Mouse (Mus musculus): ENCODE data around the gene Bean1. TPM values are rescaled to one million over a fixed set of nuclear protein-coding genes. Genes with fewer than 3 reads are reported as not detected.

Gene Bean1
- polyA plus RNA-seq, 1 experiment from 2014 or later = 0.76 TPM

- Histone ChIP-seq H3K9me3 (replicated peaks; ENCODE audit: control insufficient read depth, low read length) (no peaks in the 10 kb centered on the region), H3K4me3 (ENCODE audit: low read length) (no peak overlapping the region), H3K4me1 (ENCODE audit: control insufficient read depth, insufficient read depth, low read length) (no peaks in the 10 kb centered on the region), H3K9ac (ENCODE audit: low read length) (no peak overlapping the region), H3K27me3 (ENCODE audit: control insufficient read depth, insufficient read depth, low read length) (no peaks in the 10 kb centered on the region), H3K4me2 (ENCODE audit: low read depth, low read length) (no peak overlapping the region), H3K36me3 (ENCODE audit: control insufficient read depth, insufficient read depth) (no peaks in the 10 kb centered on the region), H3K27ac (ENCODE audit: low read length) (no peak overlapping the region)
- no peak for ATAC-seq (replicated peaks; ENCODE audit: extremely low read depth, insufficient read depth, low FRiP score)
- WGBS = 87% methylated on average over 3 of the region's 3 CpGs
These were observed 34.0 kb upstream of the Bean1 start for GRCm38 (mm10) chr8:104136277-104136676.

- Histone ChIP-seq H3K27me3 (ENCODE audit: control insufficient read depth, insufficient read depth, low read length) (no peaks in the 10 kb centered on the region), H3K27ac (ENCODE audit: low read length) (no peak overlapping the region), H3K36me3 (ENCODE audit: control insufficient read depth, insufficient read depth) (no peaks in the 10 kb centered on the region), H3K9me3 (replicated peaks; ENCODE audit: control insufficient read depth, low read length) (no peaks in the 10 kb centered on the region), H3K4me3 (ENCODE audit: low read length) (no peak overlapping the region), H3K4me2 (ENCODE audit: low read depth, low read length) (no peak overlapping the region), H3K9ac (ENCODE audit: low read length) (no peak overlapping the region), H3K4me1 (ENCODE audit: control insufficient read depth, insufficient read depth, low read length) (no peaks in the 10 kb centered on the region)
- 73% methylated on average over 5 of the region's 5 CpGs for WGBS
- ATAC-seq (replicated peaks; ENCODE audit: extremely low read depth, insufficient read depth, low FRiP score) = no peak
These were observed 32.6 kb upstream of the Bean1 start for GRCm38 (mm10) chr8:104137636-104138035.

GRCm38 (mm10) chr8:104140611-104141010 is 29.6 kb upstream of the Bean1 start:
- H3K9me3 ChIP-seq (replicated peaks; ENCODE audit: control insufficient read depth, low read length) = no peaks in the 10 kb centered on the region
- H3K4me1 ChIP-seq (ENCODE audit: control insufficient read depth, insufficient read depth, low read length) = no peaks in the 10 kb centered on the region
- H3K27me3 ChIP-seq (ENCODE audit: control insufficient read depth, insufficient read depth, low read length) = no peaks in the 10 kb centered on the region
- no peak overlapping the region for H3K4me3 ChIP-seq (ENCODE audit: low read length)
- H3K4me2 ChIP-seq (ENCODE audit: low read depth, low read length) = no peak overlapping the region
- no peaks in the 10 kb centered on the region for H3K36me3 ChIP-seq (ENCODE audit: control insufficient read depth, insufficient read depth)
- WGBS = 79% methylated on average over 13 of the region's 13 CpGs
- no peak for ATAC-seq (replicated peaks; ENCODE audit: extremely low read depth, insufficient read depth, low FRiP score)
- no peak overlapping the region for H3K9ac ChIP-seq (ENCODE audit: low read length)
- H3K27ac ChIP-seq (ENCODE audit: low read length) = no peak overlapping the region

GRCm38 (mm10) chr8:104142415-104142814 is 27.8 kb upstream of the Bean1 start:
- Histone ChIP-seq H3K4me3 (ENCODE audit: low read length) (no peak overlapping the region), H3K4me2 (ENCODE audit: low read depth, low read length) (no peak overlapping the region), H3K4me1 (ENCODE audit: control insufficient read depth, insufficient read depth, low read length) (no peaks in the 10 kb centered on the region), H3K9ac (ENCODE audit: low read length) (no peak overlapping the region), H3K9me3 (replicated peaks; ENCODE audit: control insufficient read depth, low read length) (no peaks in the 10 kb centered on the region), H3K27me3 (ENCODE audit: control insufficient read depth, insufficient read depth, low read length) (no peaks in the 10 kb centered on the region), H3K36me3 (ENCODE audit: control insufficient read depth, insufficient read depth) (no peaks in the 10 kb centered on the region), H3K27ac (ENCODE audit: low read length) (no peak overlapping the region)
- ATAC-seq (replicated peaks; ENCODE audit: extremely low read depth, insufficient read depth, low FRiP score) = no peak
- WGBS = 78% methylated on average over 25 of the region's 25 CpGs

GRCm38 (mm10) chr8:104143379-104143778 is 26.9 kb upstream of the Bean1 start:
- Histone ChIP-seq H3K9me3 (replicated peaks; ENCODE audit: control insufficient read depth, low read length) (no peaks in the 10 kb centered on the region), H3K27ac (ENCODE audit: low read length) (no peak overlapping the region), H3K27me3 (ENCODE audit: control insufficient read depth, insufficient read depth, low read length) (no peaks in the 10 kb centered on the region), H3K4me1 (ENCODE audit: control insufficient read depth, insufficient read depth, low read length) (no peaks in the 10 kb centered on the region), H3K4me2 (ENCODE audit: low read depth, low read length) (no peak overlapping the region), H3K36me3 (ENCODE audit: control insufficient read depth, insufficient read depth) (no peaks in the 10 kb centered on the region), H3K4me3 (ENCODE audit: low read length) (no peak overlapping the region), H3K9ac (ENCODE audit: low read length) (no peak overlapping the region)
- ATAC-seq (replicated peaks; ENCODE audit: extremely low read depth, insufficient read depth, low FRiP score) = no peak
- 61% methylated on average over 4 of the region's 4 CpGs for WGBS

- ATAC-seq (replicated peaks; ENCODE audit: extremely low read depth, insufficient read depth, low FRiP score) = no peak
- H3K9me3 ChIP-seq (replicated peaks; ENCODE audit: control insufficient read depth, low read length) = no peaks in the 10 kb centered on the region
- H3K9ac ChIP-seq (ENCODE audit: low read length) = no peak overlapping the region
- WGBS = 73% methylated on average over 13 of the region's 13 CpGs
- no peaks in the 10 kb centered on the region for H3K36me3 ChIP-seq (ENCODE audit: control insufficient read depth, insufficient read depth)
- H3K4me2 ChIP-seq (ENCODE audit: low read depth, low read length) = no peak overlapping the region
- H3K4me1 ChIP-seq (ENCODE audit: control insufficient read depth, insufficient read depth, low read length) = no peaks in the 10 kb centered on the region
- H3K27ac ChIP-seq (ENCODE audit: low read length) = no peak overlapping the region
- no peak overlapping the region for H3K4me3 ChIP-seq (ENCODE audit: low read length)
- H3K27me3 ChIP-seq (ENCODE audit: control insufficient read depth, insufficient read depth, low read length) = no peaks in the 10 kb centered on the region
These were observed 25.6 kb upstream of the Bean1 start for GRCm38 (mm10) chr8:104144434-104145216.

- H3K36me3 ChIP-seq (ENCODE audit: control insufficient read depth, insufficient read depth) = no peaks in the 10 kb centered on the region
- H3K4me1 ChIP-seq (ENCODE audit: control insufficient read depth, insufficient read depth, low read length) = no peaks in the 10 kb centered on the region
- 30% methylated on average over 15 of the region's 15 CpGs for WGBS
- no peak overlapping the region for H3K4me2 ChIP-seq (ENCODE audit: low read depth, low read length)
- H3K4me3 ChIP-seq (ENCODE audit: low read length) = no peak overlapping the region
- no peak overlapping the region for H3K9ac ChIP-seq (ENCODE audit: low read length)
- peak; percentile 69 for ATAC-seq (replicated peaks; ENCODE audit: extremely low read depth, insufficient read depth, low FRiP score)
- no peaks in the 10 kb centered on the region for H3K27me3 ChIP-seq (ENCODE audit: control insufficient read depth, insufficient read depth, low read length)
- no peak overlapping the region for H3K27ac ChIP-seq (ENCODE audit: low read length)
- H3K9me3 ChIP-seq (replicated peaks; ENCODE audit: control insufficient read depth, low read length) = no peaks in the 10 kb centered on the region
These were observed 24.1 kb upstream of the Bean1 start for GRCm38 (mm10) chr8:104145981-104146689.

- Histone ChIP-seq H3K27me3 (ENCODE audit: control insufficient read depth, insufficient read depth, low read length) (no peaks in the 10 kb centered on the region), H3K36me3 (ENCODE audit: control insufficient read depth, insufficient read depth) (no peaks in the 10 kb centered on the region), H3K9me3 (replicated peaks; ENCODE audit: control insufficient read depth, low read length) (no peaks in the 10 kb centered on the region), H3K27ac (ENCODE audit: low read length) (no peak overlapping the region), H3K9ac (ENCODE audit: low read length) (no peak overlapping the region), H3K4me3 (ENCODE audit: low read length) (no peak overlapping the region), H3K4me1 (ENCODE audit: control insufficient read depth, insufficient read depth, low read length) (no peaks in the 10 kb centered on the region), H3K4me2 (ENCODE audit: low read depth, low read length) (no peak overlapping the region)
- 89% methylated on average over 15 of the region's 15 CpGs for WGBS
- no peak for ATAC-seq (replicated peaks; ENCODE audit: extremely low read depth, insufficient read depth, low FRiP score)
These were observed 23.3 kb upstream of the Bean1 start for GRCm38 (mm10) chr8:104146717-104147494.

- no peak overlapping the region for H3K4me3 ChIP-seq (ENCODE audit: low read length)
- ATAC-seq (replicated peaks; ENCODE audit: extremely low read depth, insufficient read depth, low FRiP score) = no peak
- H3K36me3 ChIP-seq (ENCODE audit: control insufficient read depth, insufficient read depth) = no peaks in the 10 kb centered on the region
- no peak overlapping the region for H3K9ac ChIP-seq (ENCODE audit: low read length)
- no peak overlapping the region for H3K27ac ChIP-seq (ENCODE audit: low read length)
- WGBS = 85% methylated on average over 2 of the region's 2 CpGs
- H3K4me2 ChIP-seq (ENCODE audit: low read depth, low read length) = no peak overlapping the region
- H3K9me3 ChIP-seq (replicated peaks; ENCODE audit: control insufficient read depth, low read length) = no peaks in the 10 kb centered on the region
- no peaks in the 10 kb centered on the region for H3K4me1 ChIP-seq (ENCODE audit: control insufficient read depth, insufficient read depth, low read length)
- no peaks in the 10 kb centered on the region for H3K27me3 ChIP-seq (ENCODE audit: control insufficient read depth, insufficient read depth, low read length)
These were observed 22.3 kb upstream of the Bean1 start for GRCm38 (mm10) chr8:104147947-104148346.
